Mouse (Mus musculus): ENCODE results near the gene Adad2. TPM values are rescaled to one million over a fixed set of nuclear protein-coding genes. Genes with fewer than 3 reads are reported as not detected.

Adad2 gene
- polyA plus RNA-seq (2016; fragmentation: Nextera tagmentation; extraction: Ambion mirVana): 0.16 and 0.41 TPM in 2 replicates

GRCm38 (mm10) chr8:119612471-119612870 lies at the start of gene Adad2:
TSS of gene Adad2 (plus strand) at chr8:119612747.
- Histone ChIP-seq H3K4me3 (no peak within 1 kb of the TSS), H3K9me3 (peaks cover 8% of the 10 kb centered on the region; the same call in 1 of the 2 replicates), H3K27ac (no peak within 1 kb of the TSS), H3K4me1 (replicated peaks) (peaks cover 12% of the 10 kb centered on the region; the same call in 1 of the 2 replicates), H3K36me3 (no peaks in the 10 kb centered on the region), H3K27me3 (ENCODE audit: insufficient read depth, poor library complexity, severe bottlenecking) (peaks cover 21% of the 10 kb centered on the region)
- DNase-seq (ENCODE audit: low spot score): no peak
- WGBS: 82% methylated on average over 26 of the region's 26 CpGs

DNA sequence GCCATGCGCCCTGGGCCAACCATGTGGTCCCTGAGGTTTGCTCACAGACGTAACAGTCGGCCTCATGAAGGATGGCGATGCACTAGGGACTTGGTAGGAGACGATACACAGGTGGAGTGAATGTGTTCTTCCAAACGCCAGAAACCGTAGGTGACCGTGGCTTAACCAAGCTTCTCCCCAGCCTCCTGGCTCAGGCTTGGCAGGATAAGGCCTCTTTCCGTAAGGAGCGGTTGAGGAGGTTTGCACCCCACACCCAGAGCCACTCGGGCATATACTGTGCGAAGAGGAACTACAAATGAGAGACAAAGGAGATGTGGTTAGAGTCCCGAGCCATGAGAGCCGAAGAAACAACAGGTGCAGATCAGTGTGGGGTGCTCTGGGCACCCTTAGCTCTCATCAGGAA lies 48.7 kb upstream of the Adad2 start:
- Histone ChIP-seq H3K36me3 (peaks cover 67% of the 10 kb centered on the region), H3K4me1 (replicated peaks) (peaks cover 6% of the 10 kb centered on the region), H3K27ac (no peak overlapping the region), H3K4me3 (no peak overlapping the region), H3K27me3 (ENCODE audit: insufficient read depth, poor library complexity, severe bottlenecking) (no peaks in the 10 kb centered on the region), H3K9me3 (no peaks in the 10 kb centered on the region)
- DNase-seq (ENCODE audit: low spot score): no peak
- 95% methylated on average over 14 of the region's 14 CpGs for WGBS

DNA sequence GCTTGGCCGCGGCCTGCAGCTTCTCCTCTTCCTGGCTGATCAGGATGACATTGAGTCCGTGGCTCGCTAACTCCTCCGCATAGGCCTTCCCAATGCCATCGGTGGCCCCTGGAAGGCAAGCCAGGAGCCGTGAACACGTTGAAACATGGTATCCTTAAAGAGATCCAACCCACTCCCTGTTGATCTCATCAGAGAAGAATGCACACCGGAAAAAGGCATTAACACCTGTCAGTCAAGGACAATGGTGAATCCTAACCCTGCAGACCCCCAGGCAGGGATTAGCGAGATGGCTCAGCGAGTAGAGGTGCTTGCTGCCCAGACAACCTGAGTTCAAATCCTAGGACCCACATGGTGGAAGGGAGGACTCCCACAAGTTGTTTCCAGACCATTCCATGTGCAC lies 46.2 kb upstream of the Adad2 start:
- no peak overlapping the region for H3K27ac ChIP-seq
- peaks cover 64% of the 10 kb centered on the region for H3K36me3 ChIP-seq
- WGBS: 89% methylated on average over 11 of the region's 11 CpGs
- H3K9me3 ChIP-seq: no peaks in the 10 kb centered on the region
- H3K27me3 ChIP-seq (ENCODE audit: insufficient read depth, poor library complexity, severe bottlenecking): no peaks in the 10 kb centered on the region
- H3K4me1 ChIP-seq (replicated peaks): peaks cover 7% of the 10 kb centered on the region
- H3K4me3 ChIP-seq: no peak overlapping the region
- no peak for DNase-seq (ENCODE audit: low spot score)

- H3K27me3 ChIP-seq (ENCODE audit: insufficient read depth, poor library complexity, severe bottlenecking): peaks cover 4% of the 10 kb centered on the region; the same call in 1 of the 2 replicates
- DNase-seq (ENCODE audit: low spot score): no peak
- H3K9me3 ChIP-seq: no peaks in the 10 kb centered on the region
- WGBS: 90% methylated on average over 9 of the region's 9 CpGs
- no peak overlapping the region for H3K27ac ChIP-seq
- H3K4me3 ChIP-seq: no peak overlapping the region
- H3K36me3 ChIP-seq: peaks cover 47% of the 10 kb centered on the region
- H3K4me1 ChIP-seq (replicated peaks): peaks cover 12% of the 10 kb centered on the region
Measured at GRCm38 (mm10) chr8:119568251-119568650, 44.3 kb upstream of the Adad2 start.

DNA sequence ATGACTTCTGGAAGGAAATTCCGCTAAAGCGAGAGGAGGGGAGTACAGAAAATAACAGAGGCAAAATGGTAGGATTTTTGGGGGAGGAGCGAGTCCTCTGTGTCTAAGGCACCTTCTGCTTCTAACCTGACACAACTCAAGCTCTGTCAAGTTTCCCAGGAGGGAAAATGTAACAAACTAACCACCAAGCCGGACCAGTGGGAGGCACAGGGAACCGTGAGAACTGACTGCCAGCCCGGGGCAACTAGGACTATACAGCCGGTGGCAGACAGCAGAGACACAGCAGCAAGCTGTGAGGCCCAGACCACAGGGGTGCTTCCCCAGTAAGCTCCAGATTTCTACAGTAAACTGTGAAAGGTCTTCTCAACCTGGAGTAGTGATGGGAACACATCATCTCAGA lies 43.6 kb upstream of the Adad2 start:
- peaks cover 40% of the 10 kb centered on the region for H3K36me3 ChIP-seq
- DNase-seq (ENCODE audit: low spot score): no peak
- H3K4me1 ChIP-seq (replicated peaks): peaks cover 19% of the 10 kb centered on the region
- no peaks in the 10 kb centered on the region for H3K9me3 ChIP-seq
- WGBS: 56% methylated on average over 7 of the region's 7 CpGs
- peaks cover 10% of the 10 kb centered on the region; the same call in 1 of the 2 replicates for H3K27me3 ChIP-seq (ENCODE audit: insufficient read depth, poor library complexity, severe bottlenecking)
- no peak overlapping the region for H3K4me3 ChIP-seq
- no peak overlapping the region for H3K27ac ChIP-seq

DNA sequence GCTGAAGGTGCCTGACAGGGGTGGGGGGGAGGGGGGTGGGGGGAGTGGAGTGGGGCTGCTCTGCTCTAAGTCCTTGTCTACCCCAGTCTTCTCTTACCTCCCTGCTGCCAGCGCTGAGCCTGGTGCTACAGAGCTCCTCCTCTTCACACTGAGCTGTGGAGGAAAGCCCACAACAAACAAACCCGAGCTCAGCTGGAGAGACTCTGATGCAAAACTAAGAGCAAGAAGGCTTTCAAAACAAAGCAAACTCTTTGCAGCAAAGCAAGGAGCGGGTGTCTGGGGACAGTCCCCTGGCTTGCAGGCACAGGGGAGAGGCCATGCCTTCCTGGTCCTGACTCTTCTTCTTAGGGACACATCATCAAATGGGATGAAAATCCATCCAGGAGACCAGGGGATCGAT lies 42.7 kb upstream of the Adad2 start:
- Histone ChIP-seq H3K27ac (no peak overlapping the region), H3K27me3 (ENCODE audit: insufficient read depth, poor library complexity, severe bottlenecking) (peaks cover 10% of the 10 kb centered on the region; the same call in 1 of the 2 replicates), H3K4me3 (no peak overlapping the region), H3K36me3 (peaks cover 30% of the 10 kb centered on the region), H3K4me1 (replicated peaks) (peaks cover 27% of the 10 kb centered on the region), H3K9me3 (no peaks in the 10 kb centered on the region)
- WGBS: 31% methylated on average over 4 of the region's 4 CpGs
- no peak for DNase-seq (ENCODE audit: low spot score)

GRCm38 (mm10) chr8:119571135-119571534 lies 41.4 kb upstream of the Adad2 start:
- Histone ChIP-seq H3K4me3 (no peak overlapping the region), H3K27me3 (ENCODE audit: insufficient read depth, poor library complexity, severe bottlenecking) (peaks cover 17% of the 10 kb centered on the region), H3K4me1 (replicated peaks) (peaks cover 31% of the 10 kb centered on the region), H3K36me3 (peaks cover 18% of the 10 kb centered on the region), H3K9me3 (no peaks in the 10 kb centered on the region), H3K27ac (no peak overlapping the region)
- 90% methylated on average over 6 of the region's 6 CpGs for WGBS
- DNase-seq (ENCODE audit: low spot score): no peak

DNA sequence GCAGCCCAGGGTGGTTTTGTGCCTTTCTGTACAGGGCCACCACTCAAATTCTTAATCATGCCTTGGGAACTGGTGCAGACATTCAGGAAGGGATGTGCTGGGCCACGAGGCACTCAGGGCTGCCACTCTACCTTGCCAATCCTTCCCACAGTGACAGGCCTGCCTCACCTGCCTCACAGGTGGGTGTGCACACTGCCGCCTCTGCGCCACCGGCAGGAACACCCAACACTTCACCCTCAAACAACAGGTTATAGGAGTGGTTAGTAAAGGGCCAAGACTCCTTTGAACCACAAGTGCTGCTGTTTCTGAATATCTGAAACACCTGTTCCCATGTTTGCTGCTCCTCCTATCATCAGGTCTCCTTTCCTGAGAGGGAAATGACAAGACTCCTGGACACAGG lies 40.1 kb upstream of the Adad2 start:
- H3K27me3 ChIP-seq (ENCODE audit: insufficient read depth, poor library complexity, severe bottlenecking): peaks cover 29% of the 10 kb centered on the region
- 92% methylated on average over 4 of the region's 4 CpGs for WGBS
- peaks cover 31% of the 10 kb centered on the region for H3K4me1 ChIP-seq (replicated peaks)
- H3K4me3 ChIP-seq: no peak overlapping the region
- no peaks in the 10 kb centered on the region for H3K9me3 ChIP-seq
- H3K36me3 ChIP-seq: peaks cover 6% of the 10 kb centered on the region
- no peak for DNase-seq (ENCODE audit: low spot score)
- no peak overlapping the region for H3K27ac ChIP-seq

GRCm38 (mm10) chr8:119574437-119575365 lies 37.8 kb upstream of the Adad2 start, which contains the start of the genes Hsdl1 and Dnaaf1:
TSS of gene Hsdl1 (minus strand) at chr8:119575183.
TSS of gene Dnaaf1 (plus strand) at chr8:119575235.
- H3K27ac ChIP-seq: peak within 1 kb of the TSS; percentile 94
- peak; percentile 93 for DNase-seq (ENCODE audit: low spot score)

GRCm38 (mm10) chr8:119575366-119575726 lies 37.2 kb upstream of the Adad2 start:
- peaks cover 28% of the 10 kb centered on the region for H3K4me1 ChIP-seq (replicated peaks)
- no peaks in the 10 kb centered on the region for H3K36me3 ChIP-seq
- WGBS: 1% methylated on average over 16 of the region's 16 CpGs
- DNase-seq (ENCODE audit: low spot score): no peak
- H3K9me3 ChIP-seq: no peaks in the 10 kb centered on the region
- H3K4me3 ChIP-seq: peak overlapping the region; percentile 74
- peak overlapping the region; percentile 94 for H3K27ac ChIP-seq
- peaks cover 55% of the 10 kb centered on the region for H3K27me3 ChIP-seq (ENCODE audit: insufficient read depth, poor library complexity, severe bottlenecking)

More at GRCm38 (mm10) chr8:119574437-119575365, 37.8 kb upstream of the Adad2 start, which contains the start of the genes Hsdl1 and Dnaaf1:
- H3K27me3 ChIP-seq (ENCODE audit: insufficient read depth, poor library complexity, severe bottlenecking): peaks cover 49% of the 10 kb centered on the region
- no peaks in the 10 kb centered on the region for H3K36me3 ChIP-seq
- no peaks in the 10 kb centered on the region for H3K9me3 ChIP-seq
- WGBS: under 1% methylated on average over 97 of the region's 97 CpGs
- H3K4me1 ChIP-seq (replicated peaks): peaks cover 31% of the 10 kb centered on the region
- H3K4me3 ChIP-seq: peak within 1 kb of the TSS; percentile 74

DNA sequence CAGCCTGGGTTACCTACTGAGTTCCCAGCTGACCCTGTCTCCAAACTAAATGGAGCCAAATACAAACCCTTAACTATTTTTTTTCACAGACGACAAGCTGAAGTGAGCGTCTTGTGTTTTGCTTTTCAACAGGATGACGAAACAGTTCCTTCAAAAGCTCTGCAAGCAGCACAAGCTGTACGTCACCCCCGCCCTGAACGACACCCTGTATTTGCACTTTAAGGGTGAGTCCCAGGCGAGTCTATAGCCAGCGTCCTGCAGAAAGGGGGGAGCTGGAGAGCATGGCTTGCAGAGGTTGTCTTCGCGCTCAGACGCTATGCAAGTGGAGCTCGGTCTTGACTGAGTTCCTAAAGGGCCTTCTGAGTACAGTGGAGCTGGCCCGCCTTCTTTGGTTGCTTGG lies 33.5 kb upstream of the Adad2 start:
- WGBS: 42% methylated on average over 13 of the region's 13 CpGs
- DNase-seq (ENCODE audit: low spot score): no peak
- peaks cover 50% of the 10 kb centered on the region for H3K27me3 ChIP-seq (ENCODE audit: insufficient read depth, poor library complexity, severe bottlenecking)
- H3K4me3 ChIP-seq: no peak overlapping the region
- peaks cover 11% of the 10 kb centered on the region for H3K4me1 ChIP-seq (replicated peaks)
- no peaks in the 10 kb centered on the region for H3K36me3 ChIP-seq
- H3K9me3 ChIP-seq: no peaks in the 10 kb centered on the region
- H3K27ac ChIP-seq: no peak overlapping the region

GRCm38 (mm10) chr8:119580441-119581161 lies 31.9 kb upstream of the Adad2 start:
- DNase-seq (ENCODE audit: low spot score): no peak
- Histone ChIP-seq H3K27me3 (ENCODE audit: insufficient read depth, poor library complexity, severe bottlenecking) (peaks cover 51% of the 10 kb centered on the region), H3K9me3 (no peaks in the 10 kb centered on the region), H3K4me3 (no peak overlapping the region), H3K36me3 (no peaks in the 10 kb centered on the region), H3K27ac (no peak overlapping the region), H3K4me1 (replicated peaks) (peaks cover 1% of the 10 kb centered on the region; the same call in 1 of the 2 replicates)
- 89% methylated on average over 5 of the region's 5 CpGs for WGBS
